Mouse (Mus musculus) cerebellum, postnatal 4 days (tissue): ENCODE measurements around the gene Acsf3.

Experiments used
- DNase-seq, 2 experiments: peaks; one replicate each; pipeline ENCODE4 v3.0.0; 2022; ENCODE audit warnings: low spot score in 2 of 2, mixed read lengths in 1 of 2

Acsf3 gene

DNA sequence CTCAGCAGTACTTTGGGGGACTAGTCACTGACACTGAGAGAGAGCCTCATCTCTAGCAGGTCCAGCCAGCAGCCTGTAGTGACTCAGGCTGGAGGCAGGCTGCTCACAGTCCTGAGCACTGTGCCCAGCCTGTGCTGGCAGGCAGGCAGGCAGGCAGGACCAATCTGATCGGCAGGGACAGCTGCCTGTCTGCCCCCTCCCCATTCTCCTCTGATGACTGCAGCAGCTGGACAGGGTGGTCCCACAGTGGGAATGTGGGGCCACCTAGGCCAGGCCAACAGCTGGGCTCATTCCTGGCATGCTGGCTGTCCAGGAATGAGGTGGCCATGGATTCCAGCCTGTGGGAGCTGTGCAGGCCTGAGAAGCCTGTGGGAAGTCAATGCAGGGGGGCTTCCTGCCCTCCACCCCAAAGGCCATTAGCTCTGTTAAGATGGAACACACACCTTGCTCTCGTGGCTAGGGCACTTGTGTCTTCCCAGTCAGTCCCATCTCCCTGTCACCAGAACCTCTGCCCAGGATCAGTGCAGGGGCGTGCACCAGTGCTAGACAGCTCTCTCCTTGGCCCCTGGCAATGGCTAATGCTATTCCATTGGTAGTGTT is 75.5 kb downstream of the Acsf3 start:
- no peak for DNase-seq

DNA sequence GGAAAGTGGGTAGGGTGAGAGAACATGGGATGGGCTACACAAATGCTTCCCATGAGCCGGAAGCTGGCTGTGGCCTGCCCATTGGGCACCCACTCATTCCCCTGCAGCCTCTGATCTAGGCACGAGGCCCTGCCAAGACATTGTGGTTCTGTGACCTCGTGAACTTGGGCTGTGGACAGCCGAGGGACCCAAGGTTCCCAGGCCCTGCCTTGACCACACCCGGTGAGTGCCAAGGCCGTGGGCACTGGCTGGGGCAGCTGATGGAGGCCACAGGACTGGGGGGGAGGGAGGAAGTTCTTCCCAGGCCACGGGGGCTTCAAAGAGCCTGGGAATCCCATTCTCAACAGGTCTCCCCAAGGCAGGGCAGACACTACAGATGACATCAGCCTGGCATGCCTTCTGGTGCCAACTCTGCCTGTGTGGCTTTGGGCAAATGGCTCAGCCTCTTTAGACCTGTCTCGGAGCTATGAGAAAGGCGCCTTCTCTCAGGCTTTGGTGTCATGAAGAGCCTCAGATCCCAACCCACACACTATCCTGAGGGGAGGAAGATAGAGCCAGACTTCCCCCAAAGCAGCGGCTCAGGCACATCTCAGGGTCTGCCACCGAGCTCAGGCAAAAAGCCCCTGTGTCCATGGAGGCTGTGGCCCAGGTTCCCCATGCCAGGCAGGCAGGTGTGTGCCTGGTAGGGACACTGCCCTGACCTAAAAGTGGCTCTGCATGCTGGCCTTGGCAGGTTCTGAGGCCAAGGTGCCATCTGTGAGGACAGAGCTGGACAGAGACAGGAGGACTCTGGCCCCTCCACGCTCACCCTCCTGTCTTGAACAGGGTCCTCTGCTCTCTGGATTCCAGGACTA is 76.6 kb downstream of the Acsf3 start:
- DNase-seq: no peak

DNA sequence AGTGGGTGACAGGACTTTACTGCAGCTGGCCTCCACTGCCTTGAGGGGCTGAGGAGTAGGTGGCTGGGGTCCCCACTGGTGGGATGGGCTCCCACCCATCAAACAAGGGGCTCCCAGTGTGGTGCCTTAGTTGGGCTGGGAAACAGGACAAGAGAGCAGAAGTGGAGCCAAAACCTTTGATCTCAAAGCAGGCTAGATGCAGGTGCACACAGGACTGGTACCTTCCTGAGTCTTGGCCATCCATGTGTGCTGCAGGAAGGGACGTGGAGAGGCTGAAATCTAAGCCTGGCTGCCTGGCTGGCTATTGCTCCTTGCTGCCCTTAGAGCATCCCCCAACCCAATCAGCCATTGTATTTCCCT is 77.2 kb downstream of the Acsf3 start:
- DNase-seq: no peak

GRCm38 (mm10) chr8:122853340-122853771 is 78.1 kb downstream of the Acsf3 start:
- peak in 1 of 2 experiments; percentile 44 for DNase-seq

DNA sequence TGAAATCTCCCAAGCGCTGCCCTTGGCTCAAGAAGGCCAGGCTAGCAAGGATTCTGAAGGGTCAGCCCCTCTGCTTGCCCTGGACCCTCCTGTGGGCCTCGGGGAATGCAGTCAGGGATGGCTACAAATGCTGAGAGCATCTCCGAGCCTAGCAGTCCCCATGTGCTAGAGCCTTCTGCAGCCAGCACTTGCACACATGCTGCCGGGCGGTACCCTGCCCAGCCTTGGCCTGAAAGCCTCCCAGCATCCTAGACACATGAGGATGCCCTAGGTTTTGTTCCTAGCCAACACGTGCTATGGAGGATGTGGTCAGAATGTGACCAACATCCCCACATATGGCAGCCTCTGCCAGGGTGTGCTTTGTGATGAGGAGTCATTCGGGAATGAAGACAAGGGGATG is 79.1 kb downstream of the Acsf3 start:
- no peak for DNase-seq

DNA sequence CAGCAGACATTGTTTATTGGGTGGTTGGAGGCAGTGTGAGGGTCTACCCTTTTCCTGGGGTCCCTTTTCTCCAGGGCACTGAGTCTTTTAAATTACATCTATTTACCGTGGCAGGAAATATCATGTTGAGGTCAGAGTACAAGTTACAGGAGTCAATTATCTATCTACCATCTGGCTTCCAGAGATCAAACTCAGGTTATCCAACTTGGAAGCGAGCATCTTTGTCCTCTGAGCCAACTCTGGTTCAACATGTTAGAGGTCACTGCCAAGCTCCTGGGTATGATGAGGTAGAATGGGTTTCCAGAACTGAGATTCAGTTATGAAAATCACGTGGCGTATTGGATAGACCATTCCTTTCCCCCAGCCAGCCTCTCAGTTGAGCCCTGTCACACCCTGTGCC is 79.8 kb downstream of the Acsf3 start:
- no peak for DNase-seq

GRCm38 (mm10) chr8:122856288-122856687 is 81.0 kb downstream of the Acsf3 start:
- no peak for DNase-seq

DNA sequence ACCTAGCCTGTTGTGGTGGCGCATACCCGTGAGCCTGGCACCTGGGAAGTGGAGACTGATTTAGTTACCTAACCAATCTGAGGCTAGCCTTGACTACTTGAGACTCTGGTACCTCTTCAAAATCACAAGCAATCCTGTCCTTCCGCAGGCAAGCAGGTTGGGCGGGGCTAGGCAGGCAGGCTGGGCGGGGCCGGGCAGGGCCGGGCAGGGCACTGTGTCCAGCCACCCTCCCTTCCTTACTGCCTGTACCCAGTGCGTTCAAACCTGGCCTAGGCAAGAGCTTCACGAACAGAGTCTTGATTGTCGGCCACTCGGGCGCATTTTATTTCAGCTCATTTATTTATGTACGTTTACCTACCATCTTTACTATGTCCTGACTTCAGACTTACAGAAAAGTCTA is 84.6 kb downstream of the Acsf3 start:
- DNase-seq: no peak

DNA sequence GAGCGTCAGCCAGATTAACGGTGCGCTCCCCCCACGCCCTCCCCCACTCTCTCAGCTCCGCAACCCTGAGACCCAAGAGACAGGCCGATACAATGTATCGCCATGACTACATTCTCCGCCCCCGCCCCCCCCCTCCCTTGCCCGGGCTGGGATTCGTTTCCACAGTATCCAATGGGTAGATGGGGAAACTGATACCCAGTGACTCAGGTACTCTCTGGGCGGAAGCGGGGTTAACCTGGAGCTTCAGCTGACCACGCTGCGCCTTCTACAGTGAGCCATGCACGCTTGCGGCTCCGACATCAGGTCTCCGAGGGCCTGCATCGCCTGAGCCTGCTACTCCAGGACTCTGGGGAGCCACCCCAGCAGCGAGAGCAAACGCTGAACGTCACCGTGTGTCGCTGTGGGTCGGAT is 89.4 kb downstream of the Acsf3 start:
- DNase-seq: no peak

DNA sequence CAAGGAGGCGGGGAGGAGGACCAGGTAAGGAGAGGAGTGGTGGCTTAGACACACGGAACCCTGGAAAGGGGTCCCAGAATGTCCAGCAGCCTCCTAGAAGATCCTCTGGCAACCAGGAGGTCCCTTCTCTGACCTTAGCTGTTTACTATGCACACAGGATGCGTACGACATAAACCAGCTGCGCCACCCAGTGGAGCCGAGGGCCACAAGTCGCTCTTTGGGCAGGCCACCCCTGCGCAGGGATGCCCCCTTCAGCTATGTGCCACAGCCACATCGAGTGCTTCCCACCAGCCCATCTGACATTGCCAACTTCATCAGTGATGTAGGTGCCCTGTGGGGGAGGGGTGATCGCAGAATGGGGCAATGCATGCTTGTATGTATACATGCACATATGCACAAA is 90.2 kb downstream of the Acsf3 start:
- no peak for DNase-seq

GRCm38 (mm10) chr8:122866231-122866630 is 90.9 kb downstream of the Acsf3 start:
- DNase-seq: no peak
